Mouse (Mus musculus) stomach, embryonic 16.5 days (tissue): Measurements from ENCODE around the gene Lhfpl3. TPM values are rescaled to one million over a fixed set of nuclear protein-coding genes. Genes with fewer than 3 reads are reported as not detected.

Experiments
- ATAC-seq: fragments of 200-750 bp; cut with Nextera tagmentation; 2 replicates; pipeline ENCODE4 v1.8.0; 2017; ENCODE audit warnings: moderate number of reproducible peaks, moderate TSS enrichment; ENCODE audit not compliant: insufficient read depth, low FRiP score
- H3K27ac ChIP-seq: fragments of 300-500 bp; sonication (generic); 2 replicates; pipeline ENCODE4 v1.5.1; 2014; ENCODE audit warnings: low read length
- H3K27me3 ChIP-seq: fragments of 300-500 bp; sonication (generic); 2 replicates; pipeline ENCODE4 v1.6.1; 2014; ENCODE audit warnings: low read length, control low read depth, mixed read lengths; ENCODE audit not compliant: control insufficient read depth, insufficient read depth
- H3K36me3 ChIP-seq: fragments of 300-500 bp; sonication (generic); 2 replicates; pipeline ENCODE4 v1.6.1; 2014; ENCODE audit warnings: low read length; ENCODE audit not compliant: control insufficient read depth, insufficient read depth
- H3K4me1 ChIP-seq: fragments of 300-500 bp; sonication (generic); 2 replicates; pipeline ENCODE4 v1.6.1; 2014; ENCODE audit warnings: low read length, control low read depth, mixed read lengths; ENCODE audit not compliant: control insufficient read depth, insufficient read depth
- H3K4me2 ChIP-seq: fragments of 300-500 bp; sonication (generic); 2 replicates; pipeline ENCODE4 v1.6.1; 2014; ENCODE audit warnings: low read depth, low read length, mixed read lengths
- H3K4me3 ChIP-seq: fragments of 300-500 bp; sonication (generic); replicated peaks from 2 replicates; pipeline ENCODE4 v1.5.1; 2014; ENCODE audit warnings: mild to moderate bottlenecking, low read length
- H3K9ac ChIP-seq: fragments of 300-500 bp; sonication (generic); 2 replicates; pipeline ENCODE4 v1.6.1; 2014; ENCODE audit warnings: low read length
- H3K9me3 ChIP-seq: fragments of 300-500 bp; sonication (generic); replicated peaks from 2 replicates; pipeline ENCODE4 v1.6.1; 2016; ENCODE audit warnings: low read length, control low read depth; ENCODE audit not compliant: control insufficient read depth
- WGBS: fragments of 180-500 bp; shearing (Covaris S2); extraction: QIAGEN DNeasy Blood & Tissue Kit; methylation state at CpG from one replicate; pipeline ENCODE4 v1.1.7; 2014; 5-methylcytosine and 5-hydroxymethylcytosine counted together
- polyA plus RNA-seq: library from polyadenylated mRNA; unstranded; fragments of >200 nt; fragmentation: Nextera tagmentation; extraction: Ambion mirVana; gene quantifications from 2 replicates; pipeline ENCODE4 v1.2.1, GENCODE M21; 2015

The Lhfpl3 gene
- polyA plus RNA-seq, 1 experiment from 2014 or later = 0.22 TPM

- 75% methylated on average over 2 of the region's 2 CpGs for whole genome bisulfite sequencing
- ATAC-seq = no peak
Measured at GRCm38 (mm10) chr5:23003123-23003797, 257.4 kb downstream of the Lhfpl3 start.

DNA sequence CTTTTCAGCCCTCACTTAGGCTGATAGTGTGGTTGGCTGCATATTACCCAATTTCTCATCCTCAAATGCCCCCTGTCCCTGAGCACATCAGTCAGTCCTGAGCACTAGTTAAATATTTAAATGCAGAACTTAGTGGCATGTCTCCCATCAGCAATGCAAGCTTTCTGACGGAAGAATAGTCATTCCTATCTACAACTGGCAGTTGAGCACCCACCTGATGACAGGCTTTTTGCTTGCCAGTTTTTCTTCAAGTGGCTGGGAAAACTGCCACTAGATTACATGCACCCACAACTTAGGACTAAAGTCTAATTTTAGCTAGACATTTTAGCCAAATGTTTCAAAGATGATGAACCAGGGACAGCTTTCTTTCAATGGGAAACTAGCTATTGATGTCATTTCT, 260.3 kb downstream of the Lhfpl3 start:
- H3K27me3 ChIP-seq = no peaks in the 10 kb centered on the region
- no peak for ATAC-seq
- no peaks in the 10 kb centered on the region for H3K36me3 ChIP-seq
- no peaks in the 10 kb centered on the region for H3K9me3 ChIP-seq
- WGBS = 77% methylated on average over 1 of the region's 1 CpGs
- no peak overlapping the region for H3K27ac ChIP-seq
- no peak overlapping the region for H3K9ac ChIP-seq
- H3K4me2 ChIP-seq = no peak overlapping the region
- no peaks in the 10 kb centered on the region for H3K4me1 ChIP-seq
- H3K4me3 ChIP-seq = no peak overlapping the region

More at GRCm38 (mm10) chr5:23003123-23003797, 257.4 kb downstream of the Lhfpl3 start:
- H3K4me2 ChIP-seq = no peak overlapping the region
- H3K27ac ChIP-seq = no peak overlapping the region
- H3K27me3 ChIP-seq = no peaks in the 10 kb centered on the region
- H3K9me3 ChIP-seq = no peaks in the 10 kb centered on the region
- no peaks in the 10 kb centered on the region for H3K36me3 ChIP-seq
- no peaks in the 10 kb centered on the region for H3K4me1 ChIP-seq
- H3K4me3 ChIP-seq = no peak overlapping the region
- H3K9ac ChIP-seq = no peak overlapping the region

- no peak overlapping the region for H3K27ac ChIP-seq
- H3K4me2 ChIP-seq = no peak overlapping the region
- no peaks in the 10 kb centered on the region for H3K36me3 ChIP-seq
- no peak overlapping the region for H3K9ac ChIP-seq
- WGBS = 64% methylated on average over 1 of the region's 1 CpGs
- ATAC-seq = no peak
- H3K9me3 ChIP-seq = no peaks in the 10 kb centered on the region
- H3K4me1 ChIP-seq = no peaks in the 10 kb centered on the region
- no peaks in the 10 kb centered on the region for H3K27me3 ChIP-seq
- no peak overlapping the region for H3K4me3 ChIP-seq
Measured at GRCm38 (mm10) chr5:23010460-23010859, 264.6 kb downstream of the Lhfpl3 start.

DNA sequence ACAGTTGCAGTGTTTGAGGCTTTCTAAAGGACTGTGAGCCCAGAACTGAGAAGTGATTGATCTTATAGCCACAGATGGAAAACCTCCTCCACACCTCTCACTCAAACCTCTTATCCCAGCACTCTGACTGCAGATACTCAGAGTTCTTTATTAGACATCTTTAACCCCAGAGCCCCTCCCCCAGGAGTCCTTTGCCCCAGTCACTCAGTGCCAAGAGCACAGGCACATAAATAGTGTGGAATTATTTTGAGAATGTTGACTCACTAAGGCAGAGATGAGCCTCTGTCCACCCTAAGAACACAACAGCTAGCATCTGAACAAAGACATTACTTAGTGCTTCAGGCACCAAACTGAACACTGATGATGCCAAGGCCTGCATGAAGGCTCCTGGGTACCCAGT, 268.1 kb downstream of the Lhfpl3 start:
- Histone ChIP-seq H3K27ac (no peak overlapping the region), H3K4me3 (no peak overlapping the region), H3K9ac (no peak overlapping the region), H3K36me3 (no peaks in the 10 kb centered on the region), H3K4me1 (no peaks in the 10 kb centered on the region), H3K27me3 (no peaks in the 10 kb centered on the region), H3K9me3 (no peaks in the 10 kb centered on the region), H3K4me2 (no peak overlapping the region)
- no peak for ATAC-seq

- 63% methylated on average over 8 of the region's 8 CpGs for WGBS
- Histone ChIP-seq H3K4me3 (no peak overlapping the region), H3K27ac (no peak overlapping the region)
Measured at GRCm38 (mm10) chr5:23015587-23016335, 269.9 kb downstream of the Lhfpl3 start.

GRCm38 (mm10) chr5:23034944-23035726, 289.3 kb downstream of the Lhfpl3 start:
- Histone ChIP-seq H3K4me1 (0 out of 2 replicates have a peak, but pooled peaks cover 5% of the 10 kb centered on the region), H3K27ac (no peak overlapping the region), H3K36me3 (no peaks in the 10 kb centered on the region), H3K9ac (no peak overlapping the region), H3K4me3 (no peak overlapping the region), H3K4me2 (no peak overlapping the region), H3K9me3 (no peaks in the 10 kb centered on the region), H3K27me3 (no peaks in the 10 kb centered on the region)
- no peak for ATAC-seq
- 69% methylated on average over 6 of the region's 6 CpGs for WGBS

More at GRCm38 (mm10) chr5:23015587-23016335, 269.9 kb downstream of the Lhfpl3 start:
- no peaks in the 10 kb centered on the region for H3K36me3 ChIP-seq
- no peak overlapping the region for H3K9ac ChIP-seq
- no peak overlapping the region for H3K4me2 ChIP-seq
- ATAC-seq = no peak
- H3K9me3 ChIP-seq = no peaks in the 10 kb centered on the region
- no peaks in the 10 kb centered on the region for H3K27me3 ChIP-seq
- no peaks in the 10 kb centered on the region for H3K4me1 ChIP-seq

GRCm38 (mm10) chr5:23035727-23036029, 289.8 kb downstream of the Lhfpl3 start:
- Histone ChIP-seq H3K9ac (no peak overlapping the region), H3K9me3 (no peaks in the 10 kb centered on the region), H3K4me3 (no peak overlapping the region), H3K4me1 (0 out of 2 replicates have a peak, but pooled peaks cover 5% of the 10 kb centered on the region), H3K4me2 (no peak overlapping the region), H3K27me3 (no peaks in the 10 kb centered on the region), H3K27ac (no peak overlapping the region), H3K36me3 (no peaks in the 10 kb centered on the region)
- ATAC-seq = no peak
- 76% methylated on average over 5 of the region's 5 CpGs for WGBS

- no peak overlapping the region for H3K4me3 ChIP-seq
- H3K4me2 ChIP-seq = no peak overlapping the region
- 60% methylated on average over 4 of the region's 4 CpGs for WGBS
- no peaks in the 10 kb centered on the region for H3K36me3 ChIP-seq
- no peak overlapping the region for H3K9ac ChIP-seq
- 0 out of 2 replicates have a peak, but pooled peaks cover 5% of the 10 kb centered on the region for H3K4me1 ChIP-seq
- no peak overlapping the region for H3K27ac ChIP-seq
- no peaks in the 10 kb centered on the region for H3K27me3 ChIP-seq
- ATAC-seq = no peak
- no peaks in the 10 kb centered on the region for H3K9me3 ChIP-seq
Measured at GRCm38 (mm10) chr5:23040429-23040828, 294.6 kb downstream of the Lhfpl3 start.

- 87% methylated on average over 5 of the region's 5 CpGs for WGBS
- no peak for ATAC-seq
- H3K9me3 ChIP-seq = no peaks in the 10 kb centered on the region
Measured at GRCm38 (mm10) chr5:23042862-23043261, 297.0 kb downstream of the Lhfpl3 start.

More at GRCm38 (mm10) chr5:23042862-23043261, 297.0 kb downstream of the Lhfpl3 start:
- no peak overlapping the region for H3K4me2 ChIP-seq
- H3K9ac ChIP-seq = no peak overlapping the region
- no peaks in the 10 kb centered on the region for H3K36me3 ChIP-seq
- H3K4me3 ChIP-seq = no peak overlapping the region
- no peaks in the 10 kb centered on the region for H3K27me3 ChIP-seq
- H3K4me1 ChIP-seq = 0 out of 2 replicates have a peak, but pooled peaks cover 5% of the 10 kb centered on the region
- no peak overlapping the region for H3K27ac ChIP-seq
